Mouse (Mus musculus) brain, embryonic 14.5 days (tissue): ENCODE data around the gene Plk3. TPM values are rescaled to one million over a fixed set of nuclear protein-coding genes. Genes with fewer than 3 reads are reported as not detected.
A peak's percentile ranks its signal among the peaks of the same experiment; 100 is the strongest.

Experiments used
- DNase-seq: peaks from one replicate; pipeline ENCODE4 v3.0.0-alpha.2; 2011; ENCODE audit warnings: low read depth
- CTCF ChIP-seq: fragments of 200-500 bp; IDR thresholded peaks from 2 replicates; pipeline ENCODE4 v1.5.1; 2012; ENCODE audit warnings: inconsistent platforms, mild to moderate bottlenecking, moderate library complexity, borderline replicate concordance; ENCODE audit not compliant: insufficient read depth, insufficient read length; ENCODE audit errors: extremely low read depth
- POLR2A ChIP-seq: fragments of 200-500 bp; IDR thresholded peaks from 2 replicates; pipeline ENCODE4 v1.6.1; 2012; ENCODE audit warnings: mild to moderate bottlenecking, inconsistent platforms, borderline replicate concordance; ENCODE audit not compliant: poor library complexity, insufficient read depth, insufficient read length, severe bottlenecking; ENCODE audit errors: extremely low read depth
- polyA plus RNA-seq: library from polyadenylated mRNA; depleted of rRNA; stranded (reverse); fragments of >200 nt; gene quantifications from 2 replicates; pipeline ENCODE4 v1.2.3, GENCODE M21; 2012

Plk3 gene
- polyA plus RNA-seq, 1 experiment: 19.6 TPM

DNA sequence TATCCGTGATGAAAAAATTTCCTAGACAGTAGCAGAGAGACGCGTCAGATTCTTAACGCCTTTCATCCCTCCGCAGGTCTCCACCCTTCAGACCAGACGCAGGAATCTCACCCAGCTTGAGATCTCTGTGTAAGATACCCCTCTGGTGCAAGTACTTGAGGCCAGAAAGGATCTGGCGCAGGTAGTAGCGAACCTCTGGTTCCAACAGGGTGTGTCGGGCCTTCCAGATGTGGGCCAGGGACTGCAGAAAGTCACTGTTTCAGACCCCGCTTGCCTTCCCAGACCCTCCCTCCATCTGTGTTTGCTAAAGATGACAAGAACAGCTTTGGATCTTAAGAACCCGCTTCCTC, 994 bp downstream of the Plk3 start:
- no peak for DNase-seq
- no peak for TF ChIP-seq POLR2A

- peak; percentile 85 for DNase-seq
- TF ChIP-seq CTCF: no peak
- TF ChIP-seq POLR2A: no peak
Measured at GRCm38 (mm10) chr4:117131890-117132793, 1.6 kb downstream of the Plk3 start.

GRCm38 (mm10) chr4:117131198-117131597, 2.6 kb downstream of the Plk3 start:
- no peak for TF ChIP-seq POLR2A
- no peak for TF ChIP-seq CTCF
- no peak for DNase-seq

DNA sequence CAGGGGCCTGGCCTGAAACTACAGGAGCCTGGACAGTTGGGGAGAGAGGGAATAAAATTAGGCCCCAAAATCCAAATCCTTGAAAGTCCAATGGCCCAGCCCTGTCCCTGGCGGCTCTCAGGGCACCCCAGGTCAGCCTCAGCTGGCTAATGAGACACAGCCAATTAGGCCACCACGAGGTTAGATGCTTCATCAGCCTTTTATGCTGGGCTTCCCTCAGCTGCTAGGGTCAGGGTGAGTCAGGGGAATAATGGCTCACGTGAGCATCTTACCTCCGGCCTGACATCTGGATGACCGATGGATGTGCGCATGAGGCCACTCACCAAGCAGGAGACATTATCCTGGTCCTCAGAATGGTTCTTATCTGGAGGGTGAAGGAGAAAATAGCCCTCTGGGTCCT, 3.0 kb downstream of the Plk3 start:
- TF ChIP-seq CTCF (no peak), POLR2A (no peak)

DNA sequence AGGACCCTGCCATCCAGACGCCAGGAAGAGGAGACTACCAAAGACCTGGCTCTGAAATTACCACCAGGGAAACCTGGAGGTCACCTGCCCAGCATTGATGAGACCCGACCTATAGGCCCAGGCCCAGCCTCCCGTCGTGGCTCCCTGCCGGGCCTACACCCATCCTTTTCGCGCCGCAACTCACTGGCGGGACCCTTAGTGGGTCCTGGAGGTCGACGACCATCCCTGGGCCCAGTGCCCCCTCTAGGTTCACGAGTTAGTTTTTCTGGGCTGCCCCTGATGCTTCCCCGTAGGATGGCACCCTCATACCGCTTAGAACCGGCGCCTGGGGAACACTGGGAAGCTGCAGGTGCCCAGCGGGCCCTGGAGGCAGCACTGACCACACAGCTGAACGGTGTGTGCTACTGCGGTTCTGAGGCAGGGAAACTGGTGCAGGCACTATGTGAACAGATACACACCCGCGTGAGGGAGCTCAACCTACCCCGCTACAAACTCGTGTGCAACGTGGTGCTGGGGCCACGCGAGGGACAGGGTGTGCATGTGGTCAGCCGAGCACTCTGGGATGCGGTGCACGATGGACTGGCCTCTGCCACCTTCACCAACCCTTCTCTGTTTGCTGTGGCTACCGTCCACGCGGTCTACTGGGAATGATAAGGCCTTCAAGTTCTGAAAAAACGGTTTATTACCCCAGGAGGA, 5.6 kb downstream of the Plk3 start:
- DNase-seq: no peak
- TF ChIP-seq POLR2A (no peak), CTCF (no peak)

More for the DNA sequence above, 3.0 kb downstream of the Plk3 start:
- no peak for DNase-seq

GRCm38 (mm10) chr4:117126675-117127290, 7.0 kb downstream of the Plk3 start, which contains the start of gene Tctex1d4:
Gene Tctex1d4, plus strand, starts transcription at chr4:117126794.
- TF ChIP-seq POLR2A (no peak), CTCF (no peak)
- no peak for DNase-seq

DNA sequence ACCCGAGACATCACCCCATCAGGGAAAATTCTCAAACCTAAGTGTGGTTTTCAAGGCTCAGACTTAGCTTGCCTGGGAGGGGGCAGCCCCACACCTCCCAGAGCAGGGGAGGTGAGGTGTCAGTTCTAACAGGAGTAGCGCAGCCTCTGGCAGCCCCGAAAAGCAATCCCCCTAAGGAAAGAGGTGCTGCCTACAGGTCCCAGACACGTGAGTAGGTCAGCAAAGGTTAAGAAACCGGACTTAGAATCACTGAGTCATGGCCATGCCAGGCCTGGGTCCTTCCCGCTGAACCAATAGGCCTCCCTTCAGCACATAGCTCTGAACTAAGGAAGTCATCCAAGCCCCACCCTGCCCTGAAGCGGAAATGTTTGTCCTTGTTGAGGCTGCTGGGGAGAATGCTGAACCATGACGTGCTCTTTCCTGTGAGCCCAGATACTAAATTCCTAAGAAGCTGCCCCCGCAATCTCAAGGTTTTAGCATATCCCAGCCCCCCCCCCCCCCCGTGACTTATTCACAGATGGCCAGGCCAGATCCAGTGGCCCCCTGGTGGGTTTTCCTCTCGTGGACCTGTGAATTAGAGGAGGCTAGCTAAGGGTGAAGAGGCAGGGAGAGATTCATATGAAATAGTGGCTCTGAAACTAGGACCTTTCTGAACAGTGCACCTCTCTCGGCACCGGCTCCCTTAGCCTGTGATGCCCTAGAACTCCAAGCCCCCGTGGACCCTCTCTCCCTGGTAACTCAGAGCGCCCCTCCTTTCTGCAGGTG, 7.7 kb downstream of the Plk3 start:
- TF ChIP-seq CTCF (no peak), POLR2A (no peak)
- peak; percentile 46 for DNase-seq

DNA sequence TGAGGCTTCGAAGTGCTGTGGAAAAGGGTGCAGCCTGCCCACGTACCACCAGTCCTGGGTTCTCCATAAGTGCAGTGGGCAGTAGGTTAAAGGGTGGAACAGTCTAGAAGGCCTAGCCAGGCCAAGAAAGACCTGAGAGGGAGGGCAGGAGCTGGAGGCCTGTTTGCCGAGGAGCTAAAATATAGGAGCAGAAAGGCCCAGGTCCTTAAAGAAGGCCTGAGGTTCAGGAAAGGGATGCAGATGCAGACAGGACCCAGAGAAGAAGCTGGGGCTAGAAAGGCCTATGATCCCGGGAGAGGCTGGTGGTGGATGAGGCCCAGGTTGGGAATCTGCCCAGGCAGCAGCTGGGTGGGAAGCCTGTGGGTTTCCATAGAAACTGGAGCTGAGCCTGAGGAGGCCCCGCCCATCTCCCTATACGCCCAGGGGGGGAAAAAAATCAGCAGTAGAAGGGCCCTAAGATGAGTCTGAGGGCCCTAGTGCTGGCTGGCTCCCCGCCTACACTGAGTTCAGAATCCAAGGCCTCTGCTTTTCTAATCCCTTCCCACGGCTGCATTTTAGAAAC, 8.3 kb downstream of the Plk3 start, which contains the start of gene Btbd19:
Gene Btbd19 (minus strand): TSS at position 378 of the 562 bp plus-strand sequence.
- TF ChIP-seq CTCF (no peak), POLR2A (no peak)
- DNase-seq: peak; percentile 88

- no peak for DNase-seq
- TF ChIP-seq POLR2A: no peak
- TF ChIP-seq CTCF: no peak
Measured at GRCm38 (mm10) chr4:117124518-117125347, 9.0 kb downstream of the Plk3 start.

- TF ChIP-seq CTCF (no peak), POLR2A (no peak)
- DNase-seq: no peak
Measured at GRCm38 (mm10) chr4:117124218-117124517, 9.6 kb downstream of the Plk3 start.
